Mouse (Mus musculus) ES-E14 (cell line): Measurements from ENCODE around the gene Cope.

ENCODE experiments used
- CHD2 ChIP-seq: IDR thresholded peaks from 2 replicates; pipeline ENCODE4 v1.6.1; 2014; ENCODE audit warnings: mild to moderate bottlenecking, low read depth, low read length, inconsistent platforms
- ZC3H11A ChIP-seq: IDR thresholded peaks from 2 replicates; pipeline ENCODE4 v1.6.1; 2012; ENCODE audit warnings: low read depth, mild to moderate bottlenecking, inconsistent platforms, low read length, borderline replicate concordance

DNA sequence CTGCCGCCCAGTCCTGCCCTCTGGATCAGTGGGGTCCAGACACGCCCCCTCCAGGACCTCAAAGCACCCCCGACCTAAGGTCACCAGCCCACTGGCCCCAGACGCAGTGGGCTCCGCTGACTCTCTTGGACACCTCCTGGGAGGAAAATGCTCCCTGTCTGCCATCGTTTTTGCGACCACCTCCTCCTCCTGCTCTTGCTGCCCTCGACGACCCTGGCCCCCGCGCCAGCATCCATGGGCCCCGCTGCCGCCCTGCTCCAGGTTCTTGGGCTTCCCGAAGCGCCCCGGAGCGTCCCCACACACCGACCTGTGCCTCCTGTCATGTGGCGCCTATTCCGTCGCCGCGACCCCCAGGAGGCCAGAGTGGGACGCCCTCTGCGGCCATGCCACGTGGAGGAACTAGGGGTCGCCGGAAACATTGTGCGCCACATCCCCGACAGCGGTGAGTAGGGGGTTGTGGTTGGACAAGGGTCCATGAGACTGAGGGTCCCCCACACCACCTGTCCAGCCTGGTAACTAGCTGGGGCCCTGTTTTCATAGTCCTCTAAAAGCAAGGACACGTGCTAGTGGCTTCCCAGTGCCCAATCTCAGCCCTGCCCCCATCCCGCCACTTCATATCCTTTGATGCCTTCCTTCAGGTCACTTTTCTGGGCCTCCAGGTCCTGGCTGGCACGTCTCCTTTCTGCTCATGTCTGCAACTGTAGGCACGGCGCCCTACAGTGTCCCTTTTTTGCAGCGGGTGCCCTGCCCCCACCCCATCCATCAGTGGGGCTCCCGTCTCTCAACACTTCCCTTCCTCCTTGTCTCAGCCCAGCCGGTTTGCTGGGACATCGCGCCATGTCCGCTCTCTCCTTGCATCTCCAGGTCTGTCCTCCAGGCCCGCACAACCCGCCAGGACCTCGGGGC is 27.8 kb downstream of the Cope start:
- TF ChIP-seq ZC3H11A = no peak
- TF ChIP-seq CHD2 = no peak
